Mouse (Mus musculus) limb, embryonic 13.5 days (tissue): Measurements from ENCODE around the gene Ift122. TPM values are rescaled to one million over a fixed set of nuclear protein-coding genes. Genes with fewer than 3 reads are reported as not detected.
"Not testable (repeated sequence)": the region's sequence is repeated elsewhere in the genome, so short reads cannot be mapped to it uniquely, and the experiment has no call there.

Experiments
- ATAC-seq: fragments of 200-750 bp; cut with Nextera tagmentation; 2 replicates; pipeline ENCODE4 v1.8.0; 2017; ENCODE audit warnings: low read depth, moderate number of reproducible peaks, moderate TSS enrichment; ENCODE audit not compliant: low FRiP score
- H3K27ac ChIP-seq: fragments of 300-500 bp; sonication (generic); 2 replicates; pipeline ENCODE4 v1.5.1; 2015; ENCODE audit warnings: inconsistent platforms, mild to moderate bottlenecking, moderate library complexity
- H3K27me3 ChIP-seq: fragments of 300-500 bp; sonication (generic); 2 replicates; pipeline ENCODE4 v1.6.1; 2015; ENCODE audit warnings: mild to moderate bottlenecking, inconsistent platforms
- H3K36me3 ChIP-seq: fragments of 300-500 bp; sonication (generic); 2 replicates; pipeline ENCODE4 v1.6.1; 2015; ENCODE audit warnings: inconsistent platforms, mild to moderate bottlenecking, moderate library complexity
- H3K4me1 ChIP-seq: fragments of 300-500 bp; sonication (generic); 2 replicates; pipeline ENCODE4 v1.6.1; 2015; ENCODE audit warnings: inconsistent platforms
- H3K4me2 ChIP-seq: fragments of 300-500 bp; sonication (generic); replicated peaks from 2 replicates; pipeline ENCODE4 v1.6.1; 2015; ENCODE audit warnings: inconsistent platforms, mild to moderate bottlenecking, moderate library complexity
- H3K4me3 ChIP-seq: fragments of 300-500 bp; sonication (generic); 2 replicates; pipeline ENCODE4 v1.5.1; 2015; ENCODE audit warnings: moderate library complexity, mild to moderate bottlenecking, inconsistent platforms
- H3K9ac ChIP-seq: fragments of 300-500 bp; sonication (generic); 2 replicates; pipeline ENCODE4 v1.6.1; 2015; ENCODE audit warnings: mild to moderate bottlenecking, inconsistent platforms
- H3K9me3 ChIP-seq: fragments of 300-500 bp; sonication (generic); 2 replicates; pipeline ENCODE4 v1.6.1; 2016; ENCODE audit warnings: inconsistent platforms
- WGBS: fragments of 180-500 bp; shearing (Covaris S2); methylation state at CpG from one replicate; pipeline ENCODE4 v1.1.7; 2015; 5-methylcytosine and 5-hydroxymethylcytosine counted together
- polyA plus RNA-seq: library from polyadenylated mRNA; unstranded; fragments of >200 nt; fragmentation: Nextera tagmentation; extraction: Ambion mirVana; gene quantifications from 2 replicates; pipeline ENCODE4 v1.2.1, GENCODE M21; 2015

The Ift122 gene
- polyA plus RNA-seq, 1 experiment from 2014 or later = 25.8 TPM

DNA sequence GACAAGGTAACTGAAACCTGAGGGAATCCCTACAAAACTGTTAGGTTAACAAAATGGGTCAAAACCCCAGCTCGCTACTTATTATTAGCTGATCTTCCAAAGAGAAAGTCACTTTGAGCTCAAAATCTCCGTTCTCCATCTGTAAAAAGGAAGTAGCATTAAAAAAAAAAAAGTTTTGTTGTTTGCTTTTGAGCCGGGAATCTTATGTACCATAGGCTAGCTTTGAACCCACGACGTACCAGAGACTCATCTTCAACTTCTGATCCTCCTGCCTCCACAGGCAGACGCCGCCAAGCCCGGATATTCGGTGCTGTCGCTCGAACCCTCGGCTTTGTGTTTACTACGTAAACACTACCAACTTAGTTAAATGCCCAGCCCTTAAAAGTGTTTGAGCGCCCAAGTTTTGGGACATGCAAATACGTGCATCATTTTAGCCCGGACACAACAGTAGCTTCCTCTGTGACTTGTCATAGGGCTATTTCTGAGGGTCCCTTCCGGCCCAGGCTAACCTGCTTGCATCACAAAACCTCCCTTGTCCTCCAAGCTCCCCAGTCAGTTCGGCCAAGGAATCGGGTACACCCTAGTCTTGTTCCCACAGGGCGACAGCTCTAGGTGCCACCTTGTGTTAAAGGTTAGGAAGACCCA lies 702 bp upstream of the Ift122 start:
- H3K4me2 ChIP-seq = peak overlapping the region; percentile 85
- WGBS = 6% methylated on average over 20 of the region's 20 CpGs
- H3K36me3 ChIP-seq = peaks cover 26% of the 10 kb centered on the region
- H3K27ac ChIP-seq = peak overlapping the region; percentile 84
- peak overlapping the region; percentile 78 for H3K9ac ChIP-seq
- no peaks in the 10 kb centered on the region for H3K9me3 ChIP-seq
- peaks cover 36% of the 10 kb centered on the region for H3K4me1 ChIP-seq
- no peaks in the 10 kb centered on the region for H3K27me3 ChIP-seq
- no peak for ATAC-seq
- peak overlapping the region; percentile 66 for H3K4me3 ChIP-seq

DNA sequence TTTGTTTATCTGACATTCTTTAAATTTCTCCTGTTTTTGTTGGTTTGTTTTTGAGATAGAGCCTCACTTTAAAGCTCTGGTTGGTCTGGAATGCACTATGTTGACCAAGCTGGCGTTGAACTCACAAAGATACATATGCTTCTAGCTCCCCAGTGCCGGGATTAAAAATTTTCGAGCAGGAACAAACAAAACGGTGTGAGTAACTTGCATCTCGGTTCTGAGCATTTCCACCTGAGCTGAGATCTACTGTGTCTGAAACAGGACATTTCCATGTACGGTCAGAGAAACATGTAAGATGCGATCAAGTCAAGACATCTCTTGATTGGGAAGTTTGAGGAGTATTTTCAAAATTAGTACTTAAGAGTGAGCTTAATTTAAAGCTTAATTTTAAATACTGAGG lies 715 bp downstream of the Ift122 start:
- ATAC-seq = no peak
- peak overlapping the region; percentile 66 for H3K4me3 ChIP-seq
- H3K9ac ChIP-seq = peak overlapping the region; percentile 69
- no peaks in the 10 kb centered on the region for H3K27me3 ChIP-seq
- peaks cover 44% of the 10 kb centered on the region for H3K4me1 ChIP-seq
- WGBS = 45% methylated on average over 7 of the region's 7 CpGs
- H3K27ac ChIP-seq = peak overlapping the region; percentile 82
- no peaks in the 10 kb centered on the region for H3K9me3 ChIP-seq
- peaks cover 12% of the 10 kb centered on the region for H3K36me3 ChIP-seq
- H3K4me2 ChIP-seq = peak overlapping the region; percentile 67

DNA sequence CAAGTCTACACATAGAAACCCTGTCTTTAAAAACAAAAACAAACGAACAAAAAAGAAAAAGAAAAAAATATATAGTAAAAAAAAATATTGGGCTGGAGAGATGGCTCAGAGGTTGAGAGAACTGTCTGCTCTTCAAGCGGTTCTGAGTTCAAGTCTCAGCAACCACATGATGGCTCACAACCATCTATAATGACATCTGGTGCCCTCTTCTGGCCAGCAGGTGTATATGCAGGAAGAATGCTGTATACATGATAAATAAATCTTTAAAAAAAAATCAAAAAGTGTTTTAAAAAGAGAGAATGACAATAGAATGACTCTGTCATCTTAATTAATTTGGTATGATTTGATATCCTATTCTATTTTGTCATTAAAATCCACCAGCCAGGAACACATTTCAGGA lies 1.2 kb downstream of the Ift122 start:
- ATAC-seq = no peak
- WGBS = 67% methylated on average over 2 of the region's 2 CpGs
- H3K4me2 ChIP-seq = no peak overlapping the region
- H3K9me3 ChIP-seq = no peaks in the 10 kb centered on the region
- H3K4me3 ChIP-seq = no peak overlapping the region
- H3K4me1 ChIP-seq = peaks cover 44% of the 10 kb centered on the region
- no peak overlapping the region for H3K27ac ChIP-seq
- no peak overlapping the region for H3K9ac ChIP-seq
- no peaks in the 10 kb centered on the region for H3K27me3 ChIP-seq
- H3K36me3 ChIP-seq = peaks cover 7% of the 10 kb centered on the region; the same call in 1 of the 2 replicates

DNA sequence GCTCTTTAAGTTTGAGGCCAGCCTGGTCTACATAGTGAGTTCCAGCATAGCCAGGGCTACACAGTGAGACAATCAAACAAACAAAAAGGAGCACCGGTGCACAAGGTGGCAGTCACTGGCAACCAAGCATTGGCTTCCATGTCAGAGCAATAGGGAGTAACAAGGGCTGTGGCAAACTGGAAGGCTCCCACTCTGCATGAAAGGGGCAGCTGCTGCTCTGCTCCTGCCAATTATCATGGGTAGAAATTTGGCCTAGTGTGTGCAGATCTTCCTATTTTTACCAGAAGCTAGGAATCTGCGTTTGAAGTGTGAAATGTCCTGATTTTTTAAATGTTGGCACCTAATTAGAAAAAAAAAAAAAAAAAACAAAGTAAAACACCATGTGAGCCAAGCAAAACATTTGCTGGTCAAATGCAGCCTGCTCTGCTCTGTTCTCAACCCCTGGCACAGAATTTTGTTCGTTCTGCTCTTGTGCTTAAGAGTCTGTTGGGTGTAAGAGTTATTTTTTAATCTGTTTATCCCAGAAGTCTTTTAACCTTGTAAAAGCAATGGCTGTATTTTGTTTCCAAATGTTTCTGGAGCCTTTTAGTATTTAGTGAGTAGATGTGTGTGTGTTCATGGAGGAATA lies 2.6 kb downstream of the Ift122 start:
- no peaks in the 10 kb centered on the region for H3K9me3 ChIP-seq
- no peaks in the 10 kb centered on the region for H3K27me3 ChIP-seq
- ATAC-seq = no peak
- peaks cover 44% of the 10 kb centered on the region for H3K4me1 ChIP-seq
- peak overlapping the region; percentile 9; the same call in 1 of the 2 replicates for H3K4me2 ChIP-seq
- H3K4me3 ChIP-seq = no peak overlapping the region
- no peaks in the 10 kb centered on the region for H3K36me3 ChIP-seq
- WGBS = 65% methylated on average over 3 of the region's 3 CpGs
- peak overlapping the region; percentile 81 for H3K27ac ChIP-seq
- H3K9ac ChIP-seq = 0 out of 2 replicates have a peak overlapping the region, but pooled peaks have one; percentile 31

DNA sequence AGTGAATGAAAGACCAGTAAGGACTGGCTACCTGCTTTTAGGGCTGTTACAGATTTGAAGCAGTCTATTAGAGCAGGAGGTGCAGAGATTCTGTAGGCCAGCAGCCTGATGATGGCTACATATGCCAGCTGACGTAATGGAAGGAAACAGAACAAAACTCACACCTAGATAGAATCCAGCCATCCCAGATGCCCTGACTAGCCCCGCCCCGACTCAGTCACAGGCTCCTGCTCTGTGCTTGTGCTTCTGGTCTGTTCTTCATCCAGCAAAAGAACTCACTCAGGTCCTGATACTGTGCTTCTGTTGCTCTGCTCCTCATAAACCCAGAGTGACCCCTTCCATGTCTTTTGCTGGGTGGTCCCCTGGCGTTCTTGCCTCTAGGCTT lies 3.1 kb downstream of the Ift122 start:
- no peak for ATAC-seq
- peak overlapping the region; percentile 81 for H3K27ac ChIP-seq
- peaks cover 44% of the 10 kb centered on the region for H3K4me1 ChIP-seq

DNA sequence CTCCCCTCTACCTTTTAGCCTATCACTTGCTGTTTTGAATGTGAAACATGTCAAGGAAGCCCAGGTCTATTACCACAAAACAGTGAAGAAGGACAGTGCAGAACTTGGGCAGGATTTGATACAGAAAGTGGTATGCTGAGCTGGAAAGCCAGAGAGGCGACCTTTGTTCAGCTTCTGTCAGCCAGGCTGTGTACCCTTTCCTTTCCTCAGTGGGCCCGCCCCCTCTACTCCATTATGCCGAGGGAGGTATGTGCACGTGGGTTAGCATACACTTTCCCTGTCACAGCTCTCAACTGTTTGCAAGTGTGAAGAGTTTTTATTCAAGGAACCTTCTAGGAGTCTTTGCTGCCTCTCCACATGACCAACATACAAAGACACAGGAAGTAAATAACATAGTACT lies 6.0 kb downstream of the Ift122 start:
- H3K9me3 ChIP-seq = no peaks in the 10 kb centered on the region
- no peak overlapping the region for H3K4me3 ChIP-seq
- H3K9ac ChIP-seq = no peak overlapping the region
- no peak overlapping the region for H3K27ac ChIP-seq
- 50% methylated on average over 4 of the region's 4 CpGs for WGBS
- peaks cover 28% of the 10 kb centered on the region for H3K4me1 ChIP-seq
- H3K36me3 ChIP-seq = peaks cover 15% of the 10 kb centered on the region; the same call in 1 of the 2 replicates
- no peaks in the 10 kb centered on the region for H3K27me3 ChIP-seq
- no peak overlapping the region for H3K4me2 ChIP-seq
- no peak for ATAC-seq

More for the DNA sequence above, 3.1 kb downstream of the Ift122 start:
- Histone ChIP-seq H3K4me2 (peak overlapping the region; percentile 4; the same call in 1 of the 2 replicates), H3K36me3 (no peaks in the 10 kb centered on the region), H3K4me3 (no peak overlapping the region), H3K9ac (no peak overlapping the region), H3K9me3 (no peaks in the 10 kb centered on the region), H3K27me3 (no peaks in the 10 kb centered on the region)
- WGBS = 51% methylated on average over 4 of the region's 4 CpGs

DNA sequence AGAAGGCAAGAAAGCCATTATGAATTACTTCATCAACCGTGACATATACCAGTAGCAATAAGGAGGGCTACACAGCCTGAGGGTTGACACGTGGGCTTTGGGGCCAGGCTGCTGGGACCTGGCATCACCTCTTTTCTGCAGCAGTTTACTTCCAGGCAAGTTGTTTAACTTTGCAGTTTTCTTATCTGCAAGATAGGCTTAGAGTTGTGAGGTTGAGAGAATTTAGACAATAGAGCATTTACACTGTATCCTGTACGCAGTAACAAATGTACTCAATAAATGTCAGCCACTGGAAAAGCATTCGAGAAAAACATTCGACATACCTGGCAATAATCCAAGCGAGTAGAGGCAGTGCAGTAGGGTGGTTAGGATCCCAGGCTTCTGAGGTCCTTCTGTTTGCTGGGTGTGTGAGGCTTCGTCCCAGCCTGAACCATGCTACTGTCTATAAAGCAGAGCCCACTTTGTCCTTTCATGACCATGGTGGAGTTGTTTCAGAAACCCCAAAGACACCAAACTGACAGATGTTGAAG lies 6.8 kb downstream of the Ift122 start:
- WGBS = 79% methylated on average over 7 of the region's 7 CpGs
- peaks cover 28% of the 10 kb centered on the region for H3K4me1 ChIP-seq
- no peak overlapping the region for H3K4me2 ChIP-seq
- peaks cover 23% of the 10 kb centered on the region for H3K36me3 ChIP-seq
- no peaks in the 10 kb centered on the region for H3K27me3 ChIP-seq
- ATAC-seq = no peak
- H3K9me3 ChIP-seq = no peaks in the 10 kb centered on the region
- H3K27ac ChIP-seq = no peak overlapping the region
- H3K9ac ChIP-seq = no peak overlapping the region
- no peak overlapping the region for H3K4me3 ChIP-seq

DNA sequence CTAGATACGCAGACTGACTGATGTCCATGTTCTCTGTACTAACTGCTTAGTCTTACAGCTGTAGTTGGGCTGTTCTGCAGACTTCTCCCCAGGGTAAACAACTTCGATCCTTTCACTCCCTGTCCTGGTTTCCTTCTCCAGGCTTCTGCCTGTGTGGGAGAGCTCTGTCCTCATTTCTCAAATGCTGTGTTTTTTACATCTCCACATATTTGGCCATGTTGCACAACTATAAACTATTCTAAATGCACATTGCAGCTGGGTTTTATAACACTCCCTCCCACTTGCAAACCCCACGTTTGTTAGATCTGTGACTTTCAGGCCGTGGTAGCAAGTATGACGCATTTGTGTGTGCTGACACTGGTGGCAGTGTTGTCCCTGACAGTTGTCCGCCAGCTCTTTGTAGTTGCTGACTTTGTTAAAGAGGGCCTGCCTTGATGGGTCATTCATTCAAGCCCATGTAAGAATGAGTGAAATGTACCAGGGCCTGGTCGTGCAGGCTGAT lies 10.1 kb downstream of the Ift122 start:
- H3K9me3 ChIP-seq = no peaks in the 10 kb centered on the region
- H3K27ac ChIP-seq = no peak overlapping the region
- H3K9ac ChIP-seq = no peak overlapping the region
- no peak overlapping the region for H3K4me3 ChIP-seq
- no peak for ATAC-seq
- no peak overlapping the region for H3K4me2 ChIP-seq
- H3K27me3 ChIP-seq = no peaks in the 10 kb centered on the region
- H3K36me3 ChIP-seq = peaks cover 26% of the 10 kb centered on the region
- WGBS = 65% methylated on average over 7 of the region's 7 CpGs
- H3K4me1 ChIP-seq = no peaks in the 10 kb centered on the region

DNA sequence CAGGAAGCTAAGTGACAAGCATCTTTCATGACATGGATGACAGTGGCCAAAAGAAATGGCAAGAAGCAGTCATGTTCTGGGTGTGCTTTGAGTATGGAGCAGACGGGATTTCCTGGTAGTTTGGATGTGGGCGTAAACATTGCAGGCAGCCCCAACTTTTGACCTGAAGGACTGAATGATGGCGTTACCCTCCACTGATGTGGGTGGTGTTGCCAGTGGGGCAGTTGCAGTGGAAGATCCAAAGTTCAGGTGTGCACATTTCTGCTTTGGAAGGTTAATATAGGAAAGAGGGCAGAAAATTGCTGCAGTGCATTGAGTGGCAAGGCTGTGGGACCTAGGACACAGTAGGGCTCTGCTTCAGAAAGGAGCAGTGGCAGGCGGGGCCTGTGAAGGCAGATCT lies 12.0 kb downstream of the Ift122 start:
- no peaks in the 10 kb centered on the region for H3K9me3 ChIP-seq
- H3K4me3 ChIP-seq = no peak overlapping the region
- 95% methylated on average over 4 of the region's 4 CpGs for WGBS
- no peak overlapping the region for H3K4me2 ChIP-seq
- H3K27me3 ChIP-seq = no peaks in the 10 kb centered on the region
- no peak overlapping the region for H3K27ac ChIP-seq
- no peak for ATAC-seq
- no peak overlapping the region for H3K9ac ChIP-seq
- no peaks in the 10 kb centered on the region for H3K4me1 ChIP-seq
- peaks cover 26% of the 10 kb centered on the region for H3K36me3 ChIP-seq

DNA sequence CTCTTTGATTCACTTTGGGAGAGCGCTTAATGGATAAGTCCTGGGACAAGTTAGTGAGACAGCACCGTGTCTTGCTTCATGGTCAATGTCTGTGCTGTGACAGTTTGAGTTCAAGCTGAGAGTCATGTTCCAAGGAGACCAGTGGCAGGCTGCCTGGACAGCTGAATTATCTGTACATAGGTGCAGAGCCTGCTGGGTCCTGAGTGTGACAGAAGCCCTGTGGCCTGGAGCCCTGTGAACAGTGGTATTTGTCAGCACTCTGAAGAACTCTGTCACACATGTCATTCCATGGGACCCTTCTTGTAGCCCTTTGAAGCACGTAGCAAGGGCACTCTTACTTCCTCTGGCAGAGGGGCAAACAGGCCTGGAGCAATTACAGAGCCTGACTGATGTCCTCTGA lies 13.9 kb downstream of the Ift122 start:
- H3K4me1 ChIP-seq, H3K27ac ChIP-seq, ATAC-seq, H3K4me3 ChIP-seq, H3K4me2 ChIP-seq, H3K9ac ChIP-seq, H3K27me3 ChIP-seq, H3K9me3 ChIP-seq: not testable (repeated sequence)
- no CpG with 5 or more reads among the region's 3 CpGs for WGBS
- H3K36me3 ChIP-seq = peaks cover 26% of the 10 kb centered on the region

DNA sequence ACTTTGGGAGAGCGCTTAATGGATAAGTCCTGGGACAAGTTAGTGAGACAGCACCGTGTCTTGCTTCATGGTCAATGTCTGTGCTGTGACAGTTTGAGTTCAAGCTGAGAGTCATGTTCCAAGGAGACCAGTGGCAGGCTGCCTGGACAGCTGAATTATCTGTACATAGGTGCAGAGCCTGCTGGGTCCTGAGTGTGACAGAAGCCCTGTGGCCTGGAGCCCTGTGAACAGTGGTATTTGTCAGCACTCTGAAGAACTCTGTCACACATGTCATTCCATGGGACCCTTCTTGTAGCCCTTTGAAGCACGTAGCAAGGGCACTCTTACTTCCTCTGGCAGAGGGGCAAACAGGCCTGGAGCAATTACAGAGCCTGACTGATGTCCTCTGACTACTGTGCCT lies 18.0 kb downstream of the Ift122 start:
- peaks cover 13% of the 10 kb centered on the region for H3K36me3 ChIP-seq
- H3K27me3 ChIP-seq, H3K9me3 ChIP-seq, H3K4me3 ChIP-seq, H3K27ac ChIP-seq, H3K4me1 ChIP-seq, H3K9ac ChIP-seq, ATAC-seq, H3K4me2 ChIP-seq: not testable (repeated sequence)
- no CpG with 5 or more reads among the region's 3 CpGs for WGBS

DNA sequence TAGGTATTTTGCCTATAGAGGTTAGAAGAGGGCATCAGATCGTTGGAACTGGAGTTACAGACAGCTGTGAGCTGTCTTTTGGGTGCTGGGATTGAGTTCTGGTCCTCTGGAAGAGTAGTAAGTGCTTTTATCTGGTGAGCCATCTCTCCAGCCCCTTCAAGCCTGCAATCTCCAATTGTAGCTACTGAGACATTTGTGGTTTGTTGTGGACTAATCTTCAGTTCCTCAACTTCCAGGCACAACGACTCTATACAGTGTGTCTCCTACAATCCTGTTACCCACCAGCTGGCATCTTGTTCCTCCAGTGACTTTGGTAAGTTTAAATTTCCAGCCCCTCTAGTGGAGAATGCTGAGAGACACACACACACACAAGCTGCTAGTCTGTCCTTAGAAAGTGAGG lies 24.0 kb downstream of the Ift122 start:
- Histone ChIP-seq H3K27me3 (no peaks in the 10 kb centered on the region), H3K4me2 (no peak overlapping the region), H3K9ac (no peak overlapping the region), H3K36me3 (peaks cover 57% of the 10 kb centered on the region), H3K9me3 (no peaks in the 10 kb centered on the region), H3K27ac (no peak overlapping the region), H3K4me3 (no peak overlapping the region), H3K4me1 (no peaks in the 10 kb centered on the region)
- no peak for ATAC-seq
- WGBS = 94% methylated on average over 2 of the region's 2 CpGs
